Mouse (Mus musculus) intestine, postnatal 0 days (tissue): ENCODE data around the gene Adra2c. TPM values are rescaled to one million over a fixed set of nuclear protein-coding genes. Genes with fewer than 3 reads are reported as not detected.

Experiments
- ATAC-seq: fragments of 200-750 bp; cut with Nextera tagmentation; 2 replicates; pipeline ENCODE4 v1.8.0; 2017; ENCODE audit warnings: mild to moderate bottlenecking, moderate TSS enrichment, moderate library complexity
- H3K27ac ChIP-seq: fragments of 300-500 bp; sonication (generic); 2 replicates; pipeline ENCODE4 v1.5.1; 2014; ENCODE audit warnings: mild to moderate bottlenecking, low read depth, low read length, moderate library complexity
- H3K27me3 ChIP-seq: fragments of 300-500 bp; sonication (generic); replicated peaks from 2 replicates; pipeline ENCODE4 v1.6.1; 2014; ENCODE audit warnings: low read length, mixed read lengths; ENCODE audit not compliant: control insufficient read depth, insufficient read depth
- H3K36me3 ChIP-seq: fragments of 300-500 bp; sonication (generic); 2 replicates; pipeline ENCODE4 v1.6.1; 2014; ENCODE audit warnings: mild to moderate bottlenecking, moderate library complexity; ENCODE audit not compliant: control insufficient read depth, insufficient read depth
- H3K4me1 ChIP-seq: fragments of 300-500 bp; sonication (generic); replicated peaks from 2 replicates; pipeline ENCODE4 v1.6.1; 2014; ENCODE audit warnings: antibody characterized with exemption, low read length, mixed read lengths; ENCODE audit not compliant: control insufficient read depth, insufficient read depth
- H3K4me2 ChIP-seq: fragments of 300-500 bp; sonication (generic); replicated peaks from 2 replicates; pipeline ENCODE4 v1.6.1; 2014; ENCODE audit warnings: low read depth, mild to moderate bottlenecking, moderate library complexity
- H3K4me3 ChIP-seq: fragments of 300-500 bp; sonication (generic); 2 replicates; pipeline ENCODE4 v1.5.1; 2014; ENCODE audit warnings: low read depth, low read length
- H3K9ac ChIP-seq: fragments of 300-500 bp; sonication (generic); 2 replicates; pipeline ENCODE4 v1.6.1; 2014; ENCODE audit warnings: mild to moderate bottlenecking, low read depth, low read length
- H3K9me3 ChIP-seq: fragments of 300-500 bp; sonication (generic); 2 replicates; pipeline ENCODE4 v1.6.1; 2016; ENCODE audit warnings: mixed run types; ENCODE audit not compliant: control insufficient read depth
- CTCF ChIP-seq: sonication (generic); IDR thresholded peaks from 2 replicates; pipeline ENCODE4 v1.5.1; 2016; ENCODE audit warnings: low read depth, mild to moderate bottlenecking, control low read depth, antibody characterized with exemption, moderate library complexity
- WGBS: fragments of 180-500 bp; shearing (Covaris S2); extraction: QIAGEN DNeasy Blood & Tissue Kit; methylation state at CpG from one replicate; pipeline ENCODE4 v1.1.7; 2014; 5-methylcytosine and 5-hydroxymethylcytosine counted together
- polyA plus RNA-seq: library from polyadenylated mRNA; unstranded; fragments of >200 nt; fragmentation: Nextera tagmentation; extraction: Ambion mirVana; gene quantifications from 2 replicates; pipeline ENCODE4 v1.2.1, GENCODE M21; 2015

The Adra2c gene
- 0.13 TPM in 2 replicates for polyA plus RNA-seq

DNA sequence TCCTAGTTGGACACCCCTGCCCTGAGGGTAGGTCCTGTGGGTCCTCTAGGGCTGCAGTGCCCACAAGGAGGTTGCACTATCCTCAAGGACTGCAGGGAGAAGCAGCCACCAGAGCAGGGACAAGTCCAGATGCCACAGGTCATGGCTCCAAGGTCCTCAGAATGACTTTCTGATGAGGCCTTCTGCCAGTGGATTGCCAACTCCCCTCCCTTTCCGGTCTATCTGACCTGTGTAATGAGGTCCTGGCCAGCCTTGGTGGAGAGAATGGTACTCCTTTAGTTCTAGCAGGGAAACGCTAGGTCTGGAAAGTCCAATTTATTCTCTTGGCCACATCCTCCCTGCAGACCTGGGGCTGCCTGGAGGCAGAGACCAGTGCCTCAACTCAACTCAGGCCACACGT lies at the start of gene Adra2c:
Gene Adra2c, plus strand, starts transcription at position 301 of the 400 bp plus-strand sequence.
- Histone ChIP-seq H3K27ac (no peak within 1 kb of the TSS), H3K9me3 (no peaks in the 10 kb centered on the region), H3K4me2 (peak within 1 kb of the TSS; percentile 58), H3K27me3 (peaks cover 56% of the 10 kb centered on the region), H3K36me3 (no peaks in the 10 kb centered on the region), H3K4me3 (peak within 1 kb of the TSS; percentile 27), H3K4me1 (no peaks in the 10 kb centered on the region), H3K9ac (no peak within 1 kb of the TSS)
- WGBS = 56% methylated on average over 3 of the region's 3 CpGs
- ATAC-seq = no peak
- TF ChIP-seq CTCF = no peak

DNA sequence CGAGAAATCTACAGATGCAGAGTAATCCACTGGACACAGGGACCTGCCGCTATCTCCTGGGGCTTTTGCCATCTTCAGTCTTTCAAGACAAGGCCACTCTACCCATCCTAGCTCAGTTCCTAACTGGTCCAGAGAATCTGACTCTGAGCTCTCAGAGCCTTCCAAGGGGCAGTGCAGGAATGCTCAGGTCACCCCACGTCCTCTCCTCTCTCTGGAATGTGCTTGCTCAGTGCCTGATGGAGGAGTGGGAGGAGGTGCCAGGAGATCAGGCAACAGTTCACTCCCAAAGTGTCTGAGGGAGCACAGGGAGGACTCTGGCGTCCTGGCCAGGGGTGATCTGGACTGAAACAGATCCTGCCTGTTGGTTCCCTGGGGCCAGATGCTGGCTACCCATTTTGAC lies 45.0 kb upstream of the Adra2c start:
- H3K4me2 ChIP-seq = no peak overlapping the region
- 57% methylated on average over 4 of the region's 4 CpGs for WGBS
- ATAC-seq = no peak
- H3K9ac ChIP-seq = no peak overlapping the region
- no peaks in the 10 kb centered on the region for H3K4me1 ChIP-seq
- no peak overlapping the region for H3K27ac ChIP-seq
- no peaks in the 10 kb centered on the region for H3K36me3 ChIP-seq
- no peaks in the 10 kb centered on the region for H3K27me3 ChIP-seq
- H3K4me3 ChIP-seq = no peak overlapping the region
- H3K9me3 ChIP-seq = no peaks in the 10 kb centered on the region
- no peak for TF ChIP-seq CTCF

DNA sequence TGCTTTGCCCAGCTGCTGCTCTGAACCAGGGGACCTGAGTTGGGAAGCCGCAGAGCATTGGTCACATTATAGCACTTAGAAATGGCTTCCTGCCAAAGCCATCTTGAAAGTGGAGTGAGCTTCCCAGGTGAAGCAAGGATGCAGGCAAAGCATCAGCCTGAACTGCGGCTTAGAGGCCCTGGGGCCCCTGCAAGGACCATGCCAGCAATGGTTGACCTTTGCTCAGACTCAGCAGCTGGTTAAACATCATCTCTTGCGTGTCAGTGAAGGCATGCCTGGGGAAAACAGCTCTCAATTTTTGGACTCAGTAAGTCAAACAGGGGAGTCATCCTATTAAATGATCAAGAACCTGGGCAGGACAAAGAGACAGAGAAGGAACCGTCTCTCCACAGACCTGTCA lies 40.4 kb upstream of the Adra2c start:
- ATAC-seq = peak; percentile 66; the same call in 1 of the 2 replicates
- H3K4me3 ChIP-seq = no peak overlapping the region
- WGBS = 34% methylated on average over 4 of the region's 4 CpGs

DNA sequence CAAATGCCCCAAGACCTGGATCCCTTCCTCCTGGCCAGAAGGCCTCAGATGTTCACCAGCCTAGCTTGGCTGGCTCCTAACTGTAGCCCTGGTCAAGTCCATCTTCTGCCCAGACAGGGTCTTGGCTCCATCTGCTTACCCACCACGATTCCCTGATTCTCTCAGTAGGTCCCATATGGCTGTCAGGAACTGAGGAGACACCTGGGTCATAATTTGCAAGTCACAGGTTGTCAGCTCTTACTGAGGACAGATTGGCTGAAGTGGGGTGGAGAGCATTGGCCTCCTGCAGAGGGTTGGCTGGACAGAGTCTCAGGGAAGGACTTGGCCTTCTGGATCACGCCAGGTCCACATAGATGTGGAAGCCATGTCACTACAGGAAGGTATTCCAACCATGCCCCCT lies 39.5 kb upstream of the Adra2c start:
- 86% methylated on average over 2 of the region's 2 CpGs for WGBS

More for the DNA sequence above, 40.4 kb upstream of the Adra2c start:
- Histone ChIP-seq H3K4me1 (no peaks in the 10 kb centered on the region), H3K4me2 (no peak overlapping the region), H3K9me3 (peaks cover 8% of the 10 kb centered on the region; the same call in 1 of the 2 replicates), H3K36me3 (no peaks in the 10 kb centered on the region), H3K27me3 (no peaks in the 10 kb centered on the region), H3K9ac (no peak overlapping the region), H3K27ac (no peak overlapping the region)
- TF ChIP-seq CTCF = no peak

DNA sequence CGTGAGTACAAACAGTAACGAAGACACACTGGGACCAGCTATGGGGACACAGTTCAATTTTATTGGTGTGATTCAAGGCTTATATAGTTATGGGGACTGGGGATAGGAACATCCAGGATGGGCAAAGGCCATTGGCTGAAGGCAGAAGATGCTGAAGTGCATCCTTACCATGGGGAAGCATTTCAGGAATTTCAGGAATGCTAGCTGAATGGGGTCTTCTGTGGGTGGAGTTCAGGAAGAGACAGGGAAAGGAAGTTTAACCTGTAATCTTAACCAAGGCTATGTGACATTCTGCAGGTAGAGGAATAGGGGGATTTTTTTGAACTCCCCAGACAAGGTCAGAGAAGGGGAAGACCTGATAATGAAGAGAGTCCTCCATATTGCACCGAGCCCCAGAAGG lies 36.6 kb upstream of the Adra2c start:
- Histone ChIP-seq H3K27me3 (no peaks in the 10 kb centered on the region), H3K4me1 (no peaks in the 10 kb centered on the region), H3K4me2 (no peak overlapping the region), H3K4me3 (no peak overlapping the region), H3K9ac (no peak overlapping the region), H3K27ac (no peak overlapping the region), H3K36me3 (no peaks in the 10 kb centered on the region), H3K9me3 (peaks cover 8% of the 10 kb centered on the region; the same call in 1 of the 2 replicates)
- TF ChIP-seq CTCF = no peak
- no peak for ATAC-seq
- WGBS = 50% methylated on average over 3 of the region's 3 CpGs

More for the DNA sequence above, 39.5 kb upstream of the Adra2c start:
- TF ChIP-seq CTCF = no peak
- Histone ChIP-seq H3K4me2 (no peak overlapping the region), H3K9ac (no peak overlapping the region), H3K9me3 (peaks cover 8% of the 10 kb centered on the region; the same call in 1 of the 2 replicates), H3K27me3 (no peaks in the 10 kb centered on the region), H3K4me3 (no peak overlapping the region), H3K27ac (no peak overlapping the region), H3K4me1 (no peaks in the 10 kb centered on the region), H3K36me3 (no peaks in the 10 kb centered on the region)
- no peak for ATAC-seq

DNA sequence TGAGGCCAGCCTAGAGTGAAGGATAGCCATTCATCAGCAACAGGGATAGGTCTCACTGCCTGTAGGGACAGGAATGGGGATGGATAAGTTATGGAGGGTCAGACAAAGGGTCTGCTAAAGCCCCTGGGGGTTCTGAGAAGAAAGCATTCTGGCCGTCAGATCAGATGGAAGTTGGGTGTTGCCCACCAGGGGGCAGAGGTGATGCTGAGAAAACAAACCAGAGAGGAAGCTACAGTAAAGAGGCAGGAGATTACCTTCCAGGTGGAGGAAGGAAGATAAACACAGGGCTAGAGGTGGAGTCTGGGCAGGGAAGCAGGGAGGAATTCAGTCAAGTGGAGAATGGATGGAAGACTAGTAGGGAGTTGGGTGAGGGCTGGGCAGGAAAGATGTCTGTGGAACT lies 33.9 kb upstream of the Adra2c start:
- H3K27me3 ChIP-seq = no peaks in the 10 kb centered on the region
- H3K36me3 ChIP-seq = no peaks in the 10 kb centered on the region
- no peak overlapping the region for H3K27ac ChIP-seq
- WGBS = 4% methylated on average over 1 of the region's 1 CpGs
- no peaks in the 10 kb centered on the region for H3K4me1 ChIP-seq
- H3K9ac ChIP-seq = no peak overlapping the region
- peaks cover 8% of the 10 kb centered on the region; the same call in 1 of the 2 replicates for H3K9me3 ChIP-seq
- TF ChIP-seq CTCF = peak; percentile 57
- no peak overlapping the region for H3K4me3 ChIP-seq
- no peak overlapping the region for H3K4me2 ChIP-seq
- ATAC-seq = no peak
